Mouse (Mus musculus): ENCODE data around the gene Lysmd4. TPM values are rescaled to one million over a fixed set of nuclear protein-coding genes. Genes with fewer than 3 reads are reported as not detected.
A peak's percentile ranks its signal among the peaks of the same experiment; 100 is the strongest.
"Not testable (repeated sequence)": the region's sequence is repeated elsewhere in the genome, so short reads cannot be mapped to it uniquely, and the experiment has no call there.

Gene Lysmd4
- polyA plus RNA-seq, 1 experiment from 2014 or later, result 9.6 TPM

- Histone ChIP-seq H3K4me2 (replicated peaks; ENCODE audit: low read depth) (no peak overlapping the region), H3K4me3 (ENCODE audit: low read depth, low read length) (no peak overlapping the region), H3K36me3 (ENCODE audit: control insufficient read depth, insufficient read depth) (peaks cover 18% of the 10 kb centered on the region), H3K27me3 (replicated peaks; ENCODE audit: control insufficient read depth, insufficient read depth, low read length) (no peaks in the 10 kb centered on the region), H3K9me3 (ENCODE audit: control insufficient read depth) (no peaks in the 10 kb centered on the region), H3K4me1 (replicated peaks; ENCODE audit: control insufficient read depth, insufficient read depth, low read length) (no peaks in the 10 kb centered on the region), H3K27ac (ENCODE audit: low read depth, low read length) (no peak overlapping the region), H3K9ac (ENCODE audit: low read depth, low read length) (no peak overlapping the region)
- WGBS, result 80% methylated on average over 2 of the region's 2 CpGs
- no peak for TF ChIP-seq CTCF (IDR thresholded peaks at IDR 0.05; ENCODE audit: low read depth)
- ATAC-seq, result no peak
These were observed 23.7 kb downstream of the Lysmd4 start for GRCm38 (mm10) chr7:67246067-67246466.

GRCm38 (mm10) chr7:67259828-67260563 is 37.7 kb downstream of the Lysmd4 start:
- no peak overlapping the region for H3K9ac ChIP-seq (ENCODE audit: low read depth, low read length)
- H3K27me3 ChIP-seq (replicated peaks; ENCODE audit: control insufficient read depth, insufficient read depth, low read length), result no peaks in the 10 kb centered on the region
- peaks cover 18% of the 10 kb centered on the region for H3K36me3 ChIP-seq (ENCODE audit: control insufficient read depth, insufficient read depth)
- H3K9me3 ChIP-seq (ENCODE audit: control insufficient read depth), result no peaks in the 10 kb centered on the region
- 37% methylated on average over 4 of the region's 4 CpGs for WGBS
- TF ChIP-seq CTCF (IDR thresholded peaks at IDR 0.05; ENCODE audit: low read depth), result peak; percentile 69
- ATAC-seq, result peak; percentile 98
- no peak overlapping the region for H3K4me2 ChIP-seq (replicated peaks; ENCODE audit: low read depth)
- no peaks in the 10 kb centered on the region for H3K4me1 ChIP-seq (replicated peaks; ENCODE audit: control insufficient read depth, insufficient read depth, low read length)
- H3K27ac ChIP-seq (ENCODE audit: low read depth, low read length), result no peak overlapping the region
- no peak overlapping the region for H3K4me3 ChIP-seq (ENCODE audit: low read depth, low read length)

- H3K27ac ChIP-seq (ENCODE audit: low read depth, low read length); H3K9me3 ChIP-seq (ENCODE audit: control insufficient read depth); H3K36me3 ChIP-seq (ENCODE audit: control insufficient read depth, insufficient read depth); H3K9ac ChIP-seq (ENCODE audit: low read depth, low read length); H3K4me1 ChIP-seq (replicated peaks; ENCODE audit: control insufficient read depth, insufficient read depth, low read length); ATAC-seq; H3K4me2 ChIP-seq (replicated peaks; ENCODE audit: low read depth); H3K4me3 ChIP-seq (ENCODE audit: low read depth, low read length); H3K27me3 ChIP-seq (replicated peaks; ENCODE audit: control insufficient read depth, insufficient read depth, low read length): not testable (repeated sequence)
- WGBS, result 43% methylated on average over 4 of the region's 4 CpGs
These were observed 48.1 kb downstream of the Lysmd4 start for GRCm38 (mm10) chr7:67270447-67270846.

DNA sequence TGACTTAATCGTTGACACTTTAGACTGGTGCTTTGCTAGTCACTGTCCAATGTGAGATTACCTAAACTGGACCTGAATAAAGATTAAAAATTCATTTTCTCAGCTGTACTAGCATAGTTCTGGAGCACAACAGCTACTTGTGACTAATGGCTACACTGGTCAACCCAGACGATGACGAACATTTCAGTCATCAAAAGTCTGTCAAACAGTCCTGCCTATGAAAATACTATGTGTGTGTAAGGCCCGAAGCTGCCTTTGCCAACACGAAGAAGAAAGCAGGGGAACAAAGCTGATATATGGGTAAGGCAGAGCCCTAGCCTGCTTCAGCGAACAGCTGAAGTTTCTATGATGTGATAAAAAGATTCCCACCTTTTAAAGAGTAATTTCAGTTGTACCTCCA is 61.2 kb downstream of the Lysmd4 start:
- Histone ChIP-seq H3K4me1 (replicated peaks; ENCODE audit: control insufficient read depth, insufficient read depth, low read length) (no peaks in the 10 kb centered on the region), H3K9ac (ENCODE audit: low read depth, low read length) (no peak overlapping the region), H3K27me3 (replicated peaks; ENCODE audit: control insufficient read depth, insufficient read depth, low read length) (no peaks in the 10 kb centered on the region), H3K27ac (ENCODE audit: low read depth, low read length) (no peak overlapping the region), H3K4me3 (ENCODE audit: low read depth, low read length) (no peak overlapping the region), H3K36me3 (ENCODE audit: control insufficient read depth, insufficient read depth) (no peaks in the 10 kb centered on the region; the same call in 1 of the 2 replicates), H3K4me2 (replicated peaks; ENCODE audit: low read depth) (no peak overlapping the region), H3K9me3 (ENCODE audit: control insufficient read depth) (no peaks in the 10 kb centered on the region)
- no peak for ATAC-seq
- no peak for TF ChIP-seq CTCF (IDR thresholded peaks at IDR 0.05; ENCODE audit: low read depth)
- 95% methylated on average over 6 of the region's 6 CpGs for WGBS

DNA sequence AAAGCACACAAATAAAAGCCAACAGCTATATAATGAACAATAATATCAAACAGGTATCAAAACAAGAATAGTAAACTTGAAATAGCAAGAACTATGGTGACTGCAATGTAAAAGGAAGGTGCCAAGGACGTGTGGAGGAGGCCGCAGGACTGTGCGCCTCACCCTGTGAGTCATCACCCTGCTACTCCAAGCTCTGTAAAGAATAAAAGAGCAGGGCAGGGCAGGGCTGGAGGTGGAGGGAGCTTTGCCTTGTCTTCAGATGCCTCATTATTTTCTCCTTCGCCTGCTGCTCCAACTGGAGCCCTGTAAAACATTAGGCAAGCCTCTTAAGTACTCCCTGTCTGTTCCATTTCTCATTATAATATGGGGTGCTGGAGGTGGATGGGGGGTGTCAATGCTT is 65.1 kb downstream of the Lysmd4 start:
- TF ChIP-seq CTCF (IDR thresholded peaks at IDR 0.05; ENCODE audit: low read depth), result no peak
- Histone ChIP-seq H3K27ac (ENCODE audit: low read depth, low read length) (no peak overlapping the region), H3K27me3 (replicated peaks; ENCODE audit: control insufficient read depth, insufficient read depth, low read length) (no peaks in the 10 kb centered on the region), H3K4me3 (ENCODE audit: low read depth, low read length) (no peak overlapping the region), H3K9me3 (ENCODE audit: control insufficient read depth) (no peaks in the 10 kb centered on the region), H3K9ac (ENCODE audit: low read depth, low read length) (no peak overlapping the region), H3K4me2 (replicated peaks; ENCODE audit: low read depth) (no peak overlapping the region), H3K36me3 (ENCODE audit: control insufficient read depth, insufficient read depth) (no peaks in the 10 kb centered on the region; the same call in 1 of the 2 replicates), H3K4me1 (replicated peaks; ENCODE audit: control insufficient read depth, insufficient read depth, low read length) (no peaks in the 10 kb centered on the region)
- WGBS, result 50% methylated on average over 4 of the region's 4 CpGs
- peak; percentile 57; the same call in 1 of the 2 replicates for ATAC-seq

DNA sequence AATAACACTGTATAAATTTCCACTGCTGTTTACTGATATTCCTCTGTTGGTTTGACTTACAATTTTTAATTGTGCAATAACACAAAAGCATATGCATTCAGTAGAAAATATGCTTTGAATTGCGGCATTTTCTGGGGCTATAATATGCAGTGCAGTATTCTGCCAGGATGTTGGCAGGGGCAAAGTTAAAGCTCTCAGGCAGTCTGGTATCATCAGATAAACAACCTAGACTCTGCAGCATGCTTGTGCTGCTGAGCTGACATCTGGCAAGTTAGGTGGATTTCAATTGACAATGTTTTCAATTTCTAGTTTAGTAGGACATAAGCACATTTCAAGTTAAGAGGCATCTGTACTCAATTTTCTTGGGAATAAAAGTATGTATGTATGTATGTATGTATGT is 69.0 kb downstream of the Lysmd4 start:
- Histone ChIP-seq H3K36me3 (ENCODE audit: control insufficient read depth, insufficient read depth) (no peaks in the 10 kb centered on the region), H3K9ac (ENCODE audit: low read depth, low read length) (no peak overlapping the region), H3K27me3 (replicated peaks; ENCODE audit: control insufficient read depth, insufficient read depth, low read length) (no peaks in the 10 kb centered on the region), H3K4me3 (ENCODE audit: low read depth, low read length) (no peak overlapping the region), H3K4me1 (replicated peaks; ENCODE audit: control insufficient read depth, insufficient read depth, low read length) (no peaks in the 10 kb centered on the region), H3K9me3 (ENCODE audit: control insufficient read depth) (no peaks in the 10 kb centered on the region), H3K4me2 (replicated peaks; ENCODE audit: low read depth) (no peak overlapping the region), H3K27ac (ENCODE audit: low read depth, low read length) (no peak overlapping the region)
- no peak for TF ChIP-seq CTCF (IDR thresholded peaks at IDR 0.05; ENCODE audit: low read depth)
- WGBS, result 72% methylated on average over 1 of the region's 1 CpGs
- no peak for ATAC-seq
